Comparison of ENCODE assay signal across 22 mouse cellular contexts in genomic region chr2:57611599-57611998, GRCm38 (mm10).
"Had no signal": no experiment of that assay in that cellular context is flagged by ENCODE, and none has a peak within 500 bp of the region (broad histone marks: within the 10 kb centered on the region; RNA-seq: fewer than 3 reads in every experiment).

No protein-coding gene starts in this region.

- H3K9me3 ChIP-seq: liver, embryonic 12.5 days; lung, embryonic 15.5 days; megakaryocyte, embryonic 14.5 days; midbrain, embryonic 10.5 days; midbrain, embryonic 12.5 days; neural tube, embryonic 13.5 days; neural tube, embryonic 15.5 days had no signal

- H3K36me3 ChIP-seq: liver, embryonic 12.5 days; lung, embryonic 15.5 days; midbrain, embryonic 10.5 days; midbrain, embryonic 12.5 days; neural tube, embryonic 13.5 days; neural tube, embryonic 15.5 days had no signal

- H3K27me3 ChIP-seq: liver, embryonic 12.5 days; lung, embryonic 15.5 days; megakaryocyte, embryonic 14.5 days; midbrain, embryonic 12.5 days; neural tube, embryonic 15.5 days had no signal

- H3K27ac ChIP-seq: liver, embryonic 12.5 days; liver, embryonic 14.5 days; lung, embryonic 15.5 days; midbrain, embryonic 10.5 days; midbrain, embryonic 12.5 days; neural tube, embryonic 13.5 days; neural tube, embryonic 15.5 days had no signal

- H3K4me1 ChIP-seq: liver, embryonic 12.5 days; lung, embryonic 15.5 days; megakaryocyte, embryonic 14.5 days had no signal

- H3K4me3 ChIP-seq: liver, embryonic 12.5 days; lung, embryonic 15.5 days; megakaryocyte, embryonic 14.5 days; midbrain, embryonic 10.5 days; midbrain, embryonic 12.5 days; myocyte; neural tube, embryonic 13.5 days; neural tube, embryonic 15.5 days had no signal

- ATAC-seq: liver, embryonic 12.5 days; midbrain, embryonic 16.5 days had no signal

- H3K9ac ChIP-seq: liver, embryonic 12.5 days; liver, embryonic 14.5 days; lung, embryonic 15.5 days; midbrain, embryonic 12.5 days; neural tube, embryonic 13.5 days; neural tube, embryonic 15.5 days had no signal

- H3K4me2 ChIP-seq: liver, embryonic 12.5 days; lung, embryonic 15.5 days; midbrain, embryonic 12.5 days; neural tube, embryonic 13.5 days; neural tube, embryonic 15.5 days had no signal

- DNase-seq: lung, adult 18-20 months; lung, postnatal 10 days; lung, postnatal 36 days; midbrain, embryonic 14.5 days; retina, postnatal 1 day; right cerebral cortex, adult 18-20 months; right cerebral cortex, postnatal 25 days; right cerebral cortex, postnatal 4 days; spleen, adult 18-20 months; thymus, adult 2 months; thymus, postnatal 14 days; thymus, postnatal 36 days had no signal
